Mouse (Mus musculus): ENCODE measurements at regions not wholly inside any gene's neighbourhood (a gene's known extent, or its start where the extent isn't known, plus 50 kb on each side); places are given as distances from the start of the nearest gene placed in this dataset.

DNA sequence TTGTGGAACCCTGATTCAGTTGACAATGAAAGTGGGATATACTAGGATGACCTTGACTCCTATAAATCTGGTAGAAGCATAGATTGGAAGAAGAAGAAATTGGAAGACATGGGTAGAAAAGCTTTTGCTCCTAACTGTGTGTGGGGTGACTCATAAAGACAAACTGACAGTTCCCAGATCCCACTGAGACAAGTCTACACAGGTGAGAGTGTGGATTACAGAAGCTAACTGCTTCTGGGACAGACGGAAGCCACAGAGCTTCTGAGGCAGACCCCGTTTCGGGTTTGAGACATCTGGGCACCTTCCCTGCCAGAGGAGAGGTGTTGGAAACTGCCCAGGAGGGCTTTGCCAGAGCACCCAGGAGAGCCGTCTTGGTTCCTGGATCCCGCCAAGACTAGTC is 204.7 kb upstream of the Fam98a start:
- no peak for DNase-seq (ENCODE audit: low spot score in 2 of 2)

- DNase-seq (ENCODE audit: low spot score in 2 of 2) = no peak
Observed at GRCm38 (mm10) chr17:75716458-75716857, 164.7 kb upstream of the Fam98a start.

- no peak for DNase-seq (ENCODE audit: low spot score in 2 of 2)
Observed at GRCm38 (mm10) chr17:75714578-75714977, 162.8 kb upstream of the Fam98a start.

DNA sequence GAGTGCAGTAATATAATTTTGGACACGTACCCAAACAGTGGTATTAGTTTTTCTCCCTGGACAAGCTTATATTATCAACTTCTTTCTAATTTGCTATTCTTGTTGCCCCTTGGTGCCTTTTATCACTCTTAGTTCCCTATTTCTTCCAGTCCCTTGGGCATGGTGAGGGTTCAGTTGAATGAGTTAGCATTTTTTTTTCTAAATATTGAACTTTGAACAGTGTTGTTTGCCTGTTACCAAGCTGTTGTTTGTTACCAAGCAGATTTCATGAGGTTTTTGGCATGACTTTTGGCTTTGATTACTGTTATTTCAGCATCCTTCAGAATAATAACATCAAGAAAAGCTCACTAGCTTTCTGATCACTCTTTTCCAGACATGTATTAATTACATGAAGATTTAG is 162.3 kb upstream of the Fam98a start:
- DNase-seq (ENCODE audit: low spot score in 2 of 2) = no peak

DNA sequence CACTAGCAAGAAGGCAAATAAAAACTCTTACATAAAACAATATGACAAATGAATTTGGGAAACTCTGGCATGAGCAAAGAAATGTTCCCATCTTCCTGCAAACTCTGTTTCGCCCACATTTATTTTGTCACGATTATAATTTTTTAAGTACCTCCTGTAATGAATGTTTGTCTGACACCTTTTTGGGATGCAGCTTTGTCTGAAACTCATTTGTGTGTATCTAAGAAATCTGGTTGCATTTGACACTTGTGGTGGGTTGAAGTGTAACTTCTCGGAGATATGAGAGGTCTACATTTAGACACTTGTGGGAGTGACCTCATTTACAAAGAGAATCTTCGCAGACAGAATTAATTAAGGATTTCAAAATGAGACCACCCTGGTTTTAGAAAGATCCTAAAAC is 155.9 kb upstream of the Fam98a start:
- DNase-seq (ENCODE audit: low spot score in 2 of 2) = no peak

DNA sequence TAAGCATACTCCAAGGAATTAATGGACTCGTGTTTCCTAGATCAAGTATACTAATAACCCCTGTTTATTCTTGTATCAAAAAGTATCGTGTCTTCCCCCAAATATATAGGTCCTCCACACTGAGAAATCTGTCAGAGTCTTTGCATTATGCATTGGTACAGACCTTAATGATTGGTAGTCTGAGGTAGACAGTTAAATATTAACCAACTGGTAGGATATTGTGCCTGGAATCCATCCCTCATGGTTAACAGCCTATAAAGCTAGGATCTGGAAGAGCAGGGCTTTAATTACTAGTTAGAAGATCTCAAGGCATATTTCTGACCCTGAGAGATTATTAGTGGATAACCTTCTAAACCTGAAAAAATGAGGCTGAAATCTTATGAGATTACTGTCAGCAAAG is 153.6 kb upstream of the Fam98a start:
- no peak for DNase-seq (ENCODE audit: low spot score in 2 of 2)

GRCm38 (mm10) chr17:75703865-75704264 is 152.1 kb upstream of the Fam98a start:
- no peak for DNase-seq (ENCODE audit: low spot score in 2 of 2)

- no peak for DNase-seq (ENCODE audit: low spot score in 2 of 2)
Observed at GRCm38 (mm10) chr17:75696729-75697103, 145.0 kb upstream of the Fam98a start.

DNA sequence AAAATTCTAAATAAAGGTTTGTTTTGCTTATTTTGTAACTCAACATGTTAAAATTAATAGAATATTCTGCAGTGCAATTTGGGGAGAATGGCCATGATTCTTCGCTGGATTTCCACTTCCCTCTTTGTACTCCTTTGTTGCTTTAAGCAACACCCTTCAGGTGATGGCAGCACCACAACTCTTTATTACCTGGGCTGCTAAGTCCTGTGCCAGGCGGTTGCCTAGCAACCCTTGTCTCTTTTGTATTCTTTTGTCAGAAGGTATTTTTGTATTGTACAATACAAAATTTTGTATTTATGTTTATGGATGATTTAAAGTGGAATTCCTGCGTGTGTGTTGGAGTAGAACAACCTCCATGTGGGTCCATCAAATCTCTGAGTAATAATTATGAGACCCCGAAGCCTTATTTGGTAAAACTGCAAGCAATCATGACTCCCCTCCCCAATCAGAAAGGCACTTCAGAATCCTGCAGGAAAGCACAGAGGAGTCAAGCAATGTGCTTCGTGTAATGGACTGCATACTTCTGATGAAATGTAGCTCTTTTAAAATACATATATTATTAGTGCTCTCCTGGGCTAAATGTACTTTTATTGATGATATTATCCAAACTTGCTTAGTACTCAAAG is 144.5 kb upstream of the Fam98a start:
- no peak for DNase-seq (ENCODE audit: low spot score in 2 of 2)

GRCm38 (mm10) chr17:75685927-75686326 is 134.2 kb upstream of the Fam98a start:
- DNase-seq (ENCODE audit: low spot score in 2 of 2) = no peak

DNA sequence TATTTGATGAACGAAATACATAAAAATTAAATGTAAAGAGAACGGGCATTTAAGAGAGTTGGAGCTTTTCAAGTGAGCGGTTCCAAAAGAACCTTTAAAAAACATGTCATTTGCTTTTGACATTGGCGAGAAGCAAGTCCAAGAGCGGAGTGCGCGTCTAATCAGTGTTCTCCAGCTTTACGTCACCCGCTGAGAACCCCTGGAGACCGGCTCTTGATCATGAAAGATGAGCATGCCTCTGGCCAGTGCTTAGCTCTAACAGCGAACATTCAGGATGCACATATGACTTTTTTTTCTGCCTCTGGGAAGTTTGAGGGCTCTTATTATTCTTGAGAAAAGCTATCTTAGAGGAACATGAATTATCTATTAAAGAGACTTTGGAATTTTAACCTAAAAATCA is 95.2 kb upstream of the Fam98a start:
- no peak for DNase-seq (ENCODE audit: low spot score in 2 of 2)

- no peak for DNase-seq (ENCODE audit: low spot score in 2 of 2)
Observed at GRCm38 (mm10) chr17:75644698-75645097, 93.0 kb upstream of the Fam98a start.

GRCm38 (mm10) chr17:75642311-75642710 is 90.6 kb upstream of the Fam98a start:
- no peak for DNase-seq (ENCODE audit: low spot score in 2 of 2)

- DNase-seq (ENCODE audit: low spot score in 2 of 2) = no peak
Observed at GRCm38 (mm10) chr17:75641010-75641498, 89.3 kb upstream of the Fam98a start.

- no peak for DNase-seq (ENCODE audit: low spot score in 2 of 2)
Observed at GRCm38 (mm10) chr17:75640575-75640974, 88.8 kb upstream of the Fam98a start.

DNA sequence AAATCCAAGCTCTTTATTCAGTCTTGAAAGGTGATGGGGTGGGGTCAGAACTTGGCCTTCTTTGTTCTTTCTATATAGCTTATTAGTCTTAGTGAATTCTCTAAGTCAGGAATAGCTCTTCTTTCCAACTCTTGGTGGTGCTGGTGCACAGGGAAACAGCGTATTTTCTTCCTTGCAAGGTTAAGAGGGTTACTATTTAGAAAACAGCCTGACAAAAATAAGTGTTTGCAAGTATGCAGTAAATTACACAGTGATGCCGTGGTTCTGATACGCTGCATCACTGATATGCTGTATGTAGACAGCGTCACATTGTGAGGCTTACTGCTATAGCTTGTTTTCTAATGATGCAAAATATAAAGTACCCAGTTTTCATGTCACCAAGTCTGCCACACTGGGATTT is 78.1 kb upstream of the Fam98a start:
- DNase-seq (ENCODE audit: low spot score in 2 of 2) = no peak

- DNase-seq (ENCODE audit: low spot score in 2 of 2) = no peak
Observed at GRCm38 (mm10) chr17:75619472-75619871, 67.7 kb upstream of the Fam98a start.

- no peak for DNase-seq (ENCODE audit: low spot score in 2 of 2)
Observed at GRCm38 (mm10) chr17:75618514-75618913, 66.8 kb upstream of the Fam98a start.

- DNase-seq (ENCODE audit: low spot score in 2 of 2) = peak in 1 of 2 experiments; percentile 5
Observed at GRCm38 (mm10) chr17:75617280-75617679, 65.5 kb upstream of the Fam98a start.

DNA sequence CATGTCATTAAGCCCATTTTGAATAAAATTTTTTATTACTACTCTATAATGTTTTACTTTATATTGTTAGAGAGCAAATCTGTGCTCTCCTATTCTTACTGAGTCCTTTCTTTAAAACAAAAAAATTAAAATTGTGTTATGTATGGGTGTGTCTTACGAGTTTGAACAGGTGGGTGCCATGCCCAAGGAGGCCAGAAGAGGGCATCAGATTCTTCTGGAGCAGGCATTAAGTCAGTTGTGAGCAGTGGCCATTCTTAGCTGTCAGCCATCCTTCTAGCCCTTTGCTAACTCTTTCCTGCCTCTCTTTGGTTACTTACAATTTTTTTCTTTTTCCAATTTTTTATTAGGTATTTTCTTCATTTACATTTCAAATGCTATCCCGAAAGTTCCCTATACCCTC is 63.6 kb upstream of the Fam98a start:
- no peak for DNase-seq (ENCODE audit: low spot score in 2 of 2)

DNA sequence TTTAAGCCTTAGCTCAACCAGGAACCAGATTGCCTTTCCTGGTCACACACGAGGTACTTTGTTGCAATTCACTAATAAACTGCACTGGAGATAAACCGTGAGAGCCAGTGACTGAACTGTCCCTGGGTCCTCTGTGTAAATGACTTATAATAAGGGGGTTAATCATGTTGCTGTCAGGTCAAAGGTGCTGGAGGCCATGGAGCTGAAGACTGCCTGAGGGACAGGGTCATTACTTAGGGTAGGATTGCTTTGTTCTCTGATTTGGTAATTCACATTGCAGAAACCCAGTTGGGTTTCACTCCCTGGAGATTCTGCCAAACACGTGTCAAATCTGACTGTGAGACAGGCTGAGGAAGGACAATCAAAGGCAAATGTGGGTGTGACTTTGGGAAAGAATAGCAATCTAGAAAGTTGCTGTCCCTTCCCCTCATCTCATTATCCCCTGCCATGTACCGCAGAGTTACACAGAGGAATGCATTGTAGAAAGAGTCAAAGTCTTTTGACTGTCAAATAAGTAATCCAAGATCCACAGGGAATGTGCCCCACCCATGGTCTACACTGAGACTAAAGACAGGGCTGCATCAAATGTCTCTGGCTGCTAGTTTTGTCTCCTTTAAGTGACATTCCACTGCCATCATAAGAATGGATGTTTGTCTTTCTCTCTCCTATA is 51.8 kb upstream of the Fam98a start:
- no peak for DNase-seq (ENCODE audit: low spot score in 2 of 2)

Data from frontal cortex, postnatal 25 days (tissue).